Mouse (Mus musculus) c-Kit-positive CD71-positive TER-119-negative erythroid progenitor cells, embryonic 14.5 days (primary cell): ENCODE measurements around the gene Defb22.

ENCODE experiments used
- DNase-seq: peaks from one replicate; pipeline ENCODE4 v3.0.0-alpha.2; 2013; ENCODE audit warnings: low read depth

Defb22 gene

DNA sequence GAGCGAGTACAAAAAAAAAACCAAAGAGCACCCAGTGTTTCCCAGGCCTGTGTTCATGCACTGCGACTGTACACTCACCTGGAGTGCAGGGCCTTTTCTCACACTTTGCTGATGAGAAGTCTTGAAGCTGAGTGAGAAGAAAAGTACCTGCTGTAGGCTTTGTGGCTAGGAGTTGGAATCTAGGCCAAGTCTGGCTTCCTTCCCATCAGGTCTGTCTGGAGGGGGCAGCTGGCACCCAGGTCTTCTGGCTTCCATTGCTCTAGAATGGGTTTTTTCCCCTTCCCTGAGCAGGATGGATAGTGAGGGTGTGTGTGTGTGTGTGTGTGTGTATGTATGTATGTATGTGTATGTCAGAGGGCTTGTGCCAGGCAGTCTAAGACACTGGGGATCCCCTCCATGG, 50.1 kb downstream of the Defb22 start:
- DNase-seq: no peak

DNA sequence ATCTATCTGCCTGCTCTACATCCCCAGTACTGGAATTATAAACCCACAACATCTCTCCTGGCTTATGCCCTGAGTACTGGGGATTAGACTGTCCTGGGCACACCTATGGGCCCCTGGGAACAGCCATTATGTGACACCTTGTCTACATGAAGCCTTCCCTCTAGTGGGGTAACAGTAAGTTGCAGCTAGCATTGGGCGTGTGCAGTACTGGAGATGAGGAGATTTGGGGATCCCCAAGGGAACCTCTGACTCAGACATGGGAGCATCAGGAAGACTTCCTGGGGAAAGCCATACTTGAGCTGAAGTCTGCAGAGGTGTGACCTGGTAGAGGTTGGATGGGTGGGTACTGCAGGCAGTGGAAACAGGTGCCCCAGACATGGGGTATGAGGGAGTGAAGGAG, 51.0 kb downstream of the Defb22 start:
- no peak for DNase-seq

DNA sequence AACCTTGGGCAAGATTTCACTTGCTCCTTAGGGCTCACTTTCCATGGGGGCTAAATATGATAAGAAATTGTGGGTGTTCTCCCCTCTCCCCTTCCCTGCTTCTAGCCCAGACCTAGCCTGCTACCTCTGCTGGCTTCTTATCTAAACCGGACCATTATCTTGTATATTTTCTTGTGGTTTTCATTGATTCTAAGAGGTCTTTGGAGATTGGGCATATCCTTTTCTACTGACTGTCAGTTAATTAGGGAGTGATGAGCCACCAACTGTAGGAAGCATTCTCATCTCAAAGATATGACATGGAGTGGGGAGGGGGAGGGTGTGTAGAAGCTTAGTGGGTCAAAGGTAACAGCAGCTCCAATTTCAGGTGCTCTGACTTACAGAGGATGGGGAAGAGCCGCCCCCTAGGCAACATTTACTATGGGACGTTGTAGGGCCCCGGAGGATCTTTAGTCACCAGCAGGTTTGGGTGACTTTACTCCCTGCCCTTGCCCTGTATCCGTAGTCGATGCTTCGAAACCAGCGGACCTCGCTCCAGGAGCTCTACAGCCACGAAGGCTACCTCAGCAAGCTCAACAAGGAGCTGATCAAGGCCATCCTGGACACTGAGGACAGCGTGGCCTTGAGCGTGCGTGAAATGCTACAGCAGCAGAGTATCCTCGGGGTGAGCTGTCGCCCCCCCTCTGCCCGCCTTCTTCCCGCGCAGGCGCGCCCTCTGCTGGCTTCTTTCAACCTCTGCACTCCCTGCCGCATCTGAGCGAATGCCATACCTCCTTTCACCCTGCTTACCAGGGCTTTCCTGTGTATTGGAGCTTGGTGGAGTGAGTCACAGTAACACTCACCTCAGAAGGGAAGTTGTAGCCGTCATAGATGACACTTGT, 52.7 kb downstream of the Defb22 start:
- DNase-seq: peak; percentile 64

DNA sequence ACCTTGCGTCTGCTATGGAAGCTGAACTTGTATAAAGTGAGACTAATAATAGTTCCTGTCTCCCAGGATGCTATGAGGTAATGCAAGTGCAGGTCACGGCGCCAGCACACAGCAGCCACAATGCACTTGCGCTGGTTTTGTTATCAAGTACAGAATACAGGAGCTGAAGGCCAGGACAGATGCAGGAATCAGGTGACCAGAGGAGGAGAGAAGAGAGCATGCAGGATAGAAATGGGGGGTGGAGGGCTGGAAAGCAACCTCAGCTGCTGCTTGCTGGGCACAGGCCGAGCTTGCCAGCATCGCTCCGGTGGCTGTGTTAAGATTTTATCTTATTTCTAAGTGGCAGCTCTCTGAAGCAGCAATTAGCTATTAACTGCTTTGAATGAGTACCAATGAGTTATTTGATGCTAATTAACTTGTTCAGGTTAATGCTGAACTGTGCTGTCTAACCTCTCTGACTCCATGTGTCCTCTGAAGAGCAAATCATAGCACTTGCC, 53.5 kb downstream of the Defb22 start:
- DNase-seq: no peak
